Mouse (Mus musculus) liver, embryonic 16.5 days (tissue): ENCODE data around the gene Zdhhc16. TPM values are rescaled to one million over a fixed set of nuclear protein-coding genes. Genes with fewer than 3 reads are reported as not detected.
"Not testable (repeated sequence)": the region's sequence is repeated elsewhere in the genome, so short reads cannot be mapped to it uniquely, and the experiment has no call there.

Experiments used
- ATAC-seq: fragments of 200-750 bp; cut with Nextera tagmentation; 2 replicates; pipeline ENCODE4 v1.8.0; 2017; ENCODE audit warnings: low read depth, mild to moderate bottlenecking, moderate number of reproducible peaks, moderate library complexity
- H3K27ac ChIP-seq: fragments of 300-500 bp; sonication (generic); 2 replicates; pipeline ENCODE4 v1.5.1; 2014; ENCODE audit warnings: mild to moderate bottlenecking, low read length
- H3K27me3 ChIP-seq: fragments of 300-500 bp; sonication (generic); 2 replicates; pipeline ENCODE4 v1.6.1; 2014; ENCODE audit warnings: low read depth, low read length, mixed read lengths; ENCODE audit not compliant: control insufficient read depth, insufficient read depth
- H3K36me3 ChIP-seq: fragments of 300-500 bp; sonication (generic); 2 replicates; pipeline ENCODE4 v1.6.1; 2014; ENCODE audit warnings: mild to moderate bottlenecking; ENCODE audit not compliant: control insufficient read depth, insufficient read depth
- H3K4me1 ChIP-seq: fragments of 300-500 bp; sonication (generic); 2 replicates; pipeline ENCODE4 v1.6.1; 2014; ENCODE audit warnings: low read depth, low read length, mixed read lengths; ENCODE audit not compliant: control insufficient read depth
- H3K4me2 ChIP-seq: fragments of 300-500 bp; sonication (generic); 2 replicates; pipeline ENCODE4 v1.6.1; 2014; ENCODE audit warnings: low read depth, low read length, mixed read lengths
- H3K4me3 ChIP-seq: fragments of 300-500 bp; sonication (generic); 2 replicates; pipeline ENCODE4 v1.5.1; 2014; ENCODE audit warnings: low read depth, mild to moderate bottlenecking, low read length
- H3K9ac ChIP-seq: fragments of 300-500 bp; sonication (generic); 2 replicates; pipeline ENCODE4 v1.6.1; 2014; ENCODE audit warnings: low read depth, low read length
- H3K9me3 ChIP-seq: fragments of 300-500 bp; sonication (generic); replicated peaks from 2 replicates; pipeline ENCODE4 v1.6.1; 2016; ENCODE audit warnings: low read length; ENCODE audit not compliant: control insufficient read depth
- WGBS: fragments of 180-500 bp; shearing (Covaris S2); extraction: QIAGEN DNeasy Blood & Tissue Kit; methylation state at CpG from one replicate; pipeline ENCODE4 v1.1.7; 2014; ENCODE audit not compliant: insufficient replicate concordance; 5-methylcytosine and 5-hydroxymethylcytosine counted together
- polyA plus RNA-seq: library from polyadenylated mRNA; unstranded; fragments of >200 nt; fragmentation: Nextera tagmentation; extraction: Ambion mirVana; gene quantifications from 2 replicates; pipeline ENCODE4 v1.2.1, GENCODE M21; 2015

Zdhhc16 gene
- polyA plus RNA-seq, 1 experiment from 2014 or later: 32.1 TPM

DNA sequence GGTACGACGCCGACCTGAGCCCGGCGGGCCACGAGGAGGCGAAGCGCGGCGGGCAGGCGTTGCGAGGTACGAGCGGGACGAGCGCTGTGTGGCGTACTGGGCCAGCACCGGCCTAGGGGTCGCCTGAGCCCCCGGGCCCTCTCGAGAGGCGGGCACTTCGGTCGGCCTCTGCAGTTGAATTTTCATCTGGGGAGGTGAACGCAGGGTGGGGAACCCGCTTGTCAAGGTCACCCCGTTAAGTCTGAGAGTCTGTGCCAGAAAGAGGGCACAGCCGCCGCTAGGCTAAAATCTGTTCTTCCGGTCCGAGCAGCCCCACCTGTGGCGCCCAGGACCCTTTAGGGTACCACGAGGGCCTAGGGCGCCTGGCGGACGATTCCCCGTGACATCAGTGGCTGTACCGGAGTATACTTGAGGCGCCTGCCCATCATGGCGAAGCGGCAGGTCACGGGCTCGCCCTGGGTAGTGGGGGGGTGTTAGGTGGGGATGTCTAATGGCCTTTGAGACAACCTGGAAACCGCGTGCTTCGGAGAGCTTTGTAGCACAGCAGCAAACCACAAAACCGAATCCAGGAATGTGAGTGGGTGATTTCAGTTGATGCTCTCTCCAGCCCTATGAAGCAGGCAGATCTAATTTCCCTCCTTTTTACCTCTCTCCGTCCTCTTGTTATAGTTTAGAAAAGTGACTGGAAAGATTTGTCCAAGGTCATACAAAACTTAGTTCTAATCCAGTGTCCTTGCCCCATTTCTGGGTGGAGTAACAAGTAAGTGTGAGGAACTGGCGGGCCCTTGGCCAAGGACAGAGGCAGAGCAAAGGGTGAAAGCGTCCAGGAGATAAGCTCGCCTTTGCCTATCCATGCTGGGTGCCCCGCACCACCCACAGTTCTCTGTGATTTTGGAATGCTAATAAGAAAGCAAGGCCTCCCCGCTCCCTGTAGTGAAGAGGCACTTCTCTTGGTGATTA, 20.9 kb upstream of the Zdhhc16 start:
- Histone ChIP-seq H3K27me3 (no peaks in the 10 kb centered on the region), H3K9ac (peak overlapping the region; percentile 95), H3K4me1 (peaks cover 34% of the 10 kb centered on the region), H3K9me3 (no peaks in the 10 kb centered on the region), H3K4me2 (peak overlapping the region; percentile 93), H3K27ac (peak overlapping the region; percentile 91), H3K4me3 (peak overlapping the region; percentile 92), H3K36me3 (peaks cover 17% of the 10 kb centered on the region)
- peak; percentile 20 for ATAC-seq
- WGBS: under 1% methylated on average over 53 of the region's 53 CpGs

DNA sequence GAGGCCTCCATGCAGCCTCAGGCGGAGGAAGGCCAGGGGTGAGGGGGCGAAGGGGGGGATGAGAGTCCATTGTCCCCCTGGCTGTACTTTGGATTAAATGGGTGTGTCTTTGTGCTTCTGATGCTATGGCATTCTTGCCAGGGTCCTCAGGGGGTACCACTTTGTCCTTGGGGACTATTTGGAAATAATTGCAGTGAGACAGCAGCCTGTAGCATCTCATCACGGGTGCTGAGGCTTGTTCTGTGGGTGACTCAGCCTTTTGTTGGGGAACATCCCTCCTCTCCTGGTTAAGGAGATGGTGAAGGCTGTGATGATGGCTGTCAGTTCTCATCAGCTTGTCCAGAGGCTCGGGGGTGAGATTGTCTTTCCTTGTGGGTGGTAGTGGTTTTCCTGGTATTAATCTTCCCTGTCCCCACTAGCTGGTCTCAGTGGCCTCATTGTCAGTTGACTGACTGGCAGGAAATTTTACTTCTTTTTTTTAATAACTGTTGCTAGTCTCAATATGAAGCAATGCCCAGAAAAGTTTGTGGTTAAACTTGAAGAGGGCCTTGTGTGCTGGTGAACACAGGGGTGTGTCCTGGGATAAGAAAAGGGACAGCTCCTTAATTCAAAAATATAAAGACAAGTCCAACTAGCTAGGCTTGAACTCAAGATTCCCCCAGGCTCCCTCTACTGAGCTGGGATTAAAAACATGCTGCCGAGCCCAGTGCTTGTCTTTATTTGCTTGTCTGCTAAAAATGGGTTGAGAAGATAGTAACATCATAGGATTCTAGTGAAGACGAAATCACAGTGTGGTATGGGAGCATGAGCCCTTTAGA, 19.3 kb upstream of the Zdhhc16 start:
- H3K27ac ChIP-seq: peak overlapping the region; percentile 10
- H3K4me1 ChIP-seq: peaks cover 26% of the 10 kb centered on the region
- peak overlapping the region; percentile 95 for H3K9ac ChIP-seq
- H3K36me3 ChIP-seq: peaks cover 21% of the 10 kb centered on the region
- H3K4me2 ChIP-seq: peak overlapping the region; percentile 93
- no peaks in the 10 kb centered on the region for H3K9me3 ChIP-seq
- H3K4me3 ChIP-seq: peak overlapping the region; percentile 92
- ATAC-seq: no peak
- WGBS: 40% methylated on average over 6 of the region's 6 CpGs
- H3K27me3 ChIP-seq: no peaks in the 10 kb centered on the region

DNA sequence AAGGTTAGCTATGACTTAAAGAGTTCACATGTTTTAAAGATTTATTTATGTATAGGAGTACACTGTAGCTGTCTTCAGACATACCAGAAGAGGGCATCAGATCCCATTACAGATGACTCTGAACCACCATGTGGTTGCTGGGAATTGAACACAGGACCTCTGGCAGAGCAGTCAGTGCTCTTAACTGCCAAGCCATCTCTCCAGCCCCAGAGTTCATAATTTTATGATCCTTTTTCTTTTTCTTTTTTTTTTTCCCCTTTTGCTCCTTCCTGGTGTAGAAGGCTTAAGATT, 18.7 kb upstream of the Zdhhc16 start:
- not testable (repeated sequence) for H3K4me3 ChIP-seq, H3K9me3 ChIP-seq, H3K27ac ChIP-seq, ATAC-seq, H3K9ac ChIP-seq, H3K27me3 ChIP-seq
- H3K36me3 ChIP-seq: peaks cover 24% of the 10 kb centered on the region
- peaks cover 26% of the 10 kb centered on the region for H3K4me1 ChIP-seq
- peak overlapping the region; percentile 93 for H3K4me2 ChIP-seq

DNA sequence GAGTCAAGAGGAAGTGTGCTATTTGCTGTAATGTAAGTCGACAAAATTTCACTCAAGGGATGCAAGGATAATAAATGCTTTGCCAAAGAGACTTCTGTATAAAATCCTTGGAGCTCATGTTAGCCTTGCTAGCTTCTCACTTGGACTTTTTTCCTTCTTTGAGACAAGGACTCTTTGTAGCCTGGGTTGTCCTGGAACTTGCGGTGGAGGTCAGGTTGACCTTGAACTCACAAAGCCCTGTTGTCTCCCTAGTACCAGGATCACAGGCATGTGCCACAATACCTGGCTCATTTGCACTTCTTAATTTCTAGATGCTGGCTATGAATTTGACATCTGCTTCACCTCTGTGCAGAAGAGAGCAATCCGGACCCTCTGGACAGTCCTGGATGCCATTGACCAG, 18.0 kb upstream of the Zdhhc16 start:
- Histone ChIP-seq H3K4me3 (no peak overlapping the region), H3K4me2 (no peak overlapping the region), H3K27ac (no peak overlapping the region), H3K4me1 (peaks cover 26% of the 10 kb centered on the region), H3K27me3 (no peaks in the 10 kb centered on the region), H3K9ac (no peak overlapping the region), H3K9me3 (no peaks in the 10 kb centered on the region), H3K36me3 (peaks cover 26% of the 10 kb centered on the region)
- WGBS: 80% methylated on average over 3 of the region's 3 CpGs
- no peak for ATAC-seq

GRCm38 (mm10) chr19:41916853-41917252, 16.4 kb upstream of the Zdhhc16 start:
- ATAC-seq: no peak
- H3K4me2 ChIP-seq: no peak overlapping the region
- H3K36me3 ChIP-seq: peaks cover 31% of the 10 kb centered on the region
- H3K27ac ChIP-seq: no peak overlapping the region
- H3K27me3 ChIP-seq: no peaks in the 10 kb centered on the region
- peaks cover 19% of the 10 kb centered on the region for H3K4me1 ChIP-seq
- 66% methylated on average over 4 of the region's 4 CpGs for WGBS
- no peak overlapping the region for H3K9ac ChIP-seq
- H3K4me3 ChIP-seq: no peak overlapping the region
- no peaks in the 10 kb centered on the region for H3K9me3 ChIP-seq

DNA sequence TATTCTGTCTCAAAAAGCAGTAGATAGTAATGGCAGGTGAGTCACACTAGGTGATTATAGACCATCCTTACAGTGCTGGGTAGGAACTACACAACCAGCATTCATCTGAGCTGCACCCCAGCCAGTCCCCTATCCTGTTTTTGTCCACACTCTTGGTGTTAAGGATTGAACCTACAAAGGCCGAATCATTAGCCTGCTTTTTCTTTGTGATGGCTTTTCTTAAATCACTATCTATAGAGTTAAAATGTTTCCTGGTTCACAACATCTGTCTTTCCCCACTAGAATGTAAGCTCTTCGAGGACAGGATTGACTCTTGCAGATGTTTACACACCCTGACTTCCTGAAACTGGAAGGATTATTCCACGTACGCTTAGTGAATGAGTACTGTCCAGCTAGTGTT, 13.8 kb upstream of the Zdhhc16 start:
- ATAC-seq: no peak
- Histone ChIP-seq H3K4me3 (no peak overlapping the region), H3K27me3 (no peaks in the 10 kb centered on the region), H3K9me3 (no peaks in the 10 kb centered on the region), H3K36me3 (peaks cover 31% of the 10 kb centered on the region), H3K4me2 (no peak overlapping the region), H3K4me1 (no peaks in the 10 kb centered on the region; the same call in 1 of the 2 replicates), H3K9ac (no peak overlapping the region), H3K27ac (no peak overlapping the region)
- 65% methylated on average over 4 of the region's 4 CpGs for WGBS

DNA sequence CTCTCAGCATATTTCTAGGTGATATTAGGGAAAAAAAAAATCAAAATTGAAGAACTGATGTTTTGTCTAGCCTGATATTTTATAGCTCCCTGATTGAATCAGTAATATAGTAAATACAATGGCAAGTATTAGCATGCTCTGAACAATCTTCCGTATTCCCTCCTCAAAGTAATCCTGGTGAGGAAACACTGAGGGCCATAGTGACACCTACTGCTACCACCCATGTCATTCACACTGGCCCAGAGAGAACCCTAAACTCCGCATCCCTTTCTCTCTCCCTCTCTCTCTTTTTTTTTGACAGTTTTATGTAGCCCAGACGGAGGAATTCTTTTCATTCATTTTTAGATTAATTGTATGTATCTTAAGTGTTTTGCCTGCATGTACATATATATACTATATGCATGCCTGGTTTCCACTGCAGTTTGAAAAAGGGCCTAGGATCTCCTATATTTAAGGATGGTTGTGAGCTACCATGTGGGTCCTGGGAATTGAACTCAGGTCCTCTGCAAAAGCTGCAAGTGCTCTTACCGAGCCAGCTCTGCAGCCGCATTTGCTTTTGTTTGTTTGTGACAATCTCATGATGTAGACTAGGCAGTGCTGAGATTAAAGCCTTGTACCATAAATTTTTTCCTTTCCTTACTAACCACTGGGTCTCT, 12.7 kb upstream of the Zdhhc16 start:
- no peak for ATAC-seq
- Histone ChIP-seq H3K4me1 (no peaks in the 10 kb centered on the region), H3K4me2 (no peak overlapping the region), H3K4me3 (no peak overlapping the region), H3K27ac (no peak overlapping the region), H3K9me3 (no peaks in the 10 kb centered on the region), H3K27me3 (no peaks in the 10 kb centered on the region), H3K36me3 (peaks cover 31% of the 10 kb centered on the region), H3K9ac (no peak overlapping the region)
- WGBS: 70% methylated on average over 5 of the region's 5 CpGs

DNA sequence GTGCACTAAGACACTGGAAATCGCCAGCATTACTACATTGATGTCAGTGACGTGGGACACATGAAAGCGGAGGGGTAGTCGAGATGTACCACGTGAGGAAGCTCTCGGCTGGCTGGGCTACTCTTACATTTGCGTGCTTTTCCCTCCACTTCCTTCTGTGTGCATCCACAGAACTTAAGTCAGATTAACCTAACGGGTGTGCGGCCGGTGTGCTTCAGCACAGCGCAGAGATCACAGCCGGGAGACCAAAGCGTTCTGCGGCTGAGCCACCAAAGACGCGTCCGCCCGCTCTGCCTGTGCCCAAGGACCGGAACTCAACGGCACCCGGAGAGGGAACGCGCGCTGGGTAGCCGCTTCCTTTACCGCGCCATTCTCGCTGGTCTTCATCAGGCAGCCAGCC, 594 bp upstream of the Zdhhc16 start:
- Histone ChIP-seq H3K4me1 (peaks cover 18% of the 10 kb centered on the region), H3K27me3 (no peaks in the 10 kb centered on the region), H3K4me3 (peak overlapping the region; percentile 82), H3K9ac (peak overlapping the region; percentile 85), H3K9me3 (no peaks in the 10 kb centered on the region), H3K27ac (peak overlapping the region; percentile 66), H3K4me2 (peak overlapping the region; percentile 93), H3K36me3 (peaks cover 5% of the 10 kb centered on the region; the same call in 1 of the 2 replicates)
- under 1% methylated on average over 28 of the region's 28 CpGs for WGBS
- no peak for ATAC-seq
